Mouse (Mus musculus) bone marrow, adult 2 months (tissue): ENCODE results near the gene Adarb1.

Experiments used
- CTCF ChIP-seq: fragments of 200-500 bp; IDR thresholded peaks from 2 replicates; pipeline ENCODE4 v1.5.1; 2011; ENCODE audit warnings: low read length, control low read depth; ENCODE audit not compliant: control insufficient read depth, insufficient read depth
- POLR2A ChIP-seq: fragments of 200-500 bp; IDR thresholded peaks from 2 replicates; pipeline ENCODE4 v1.6.1; 2011; ENCODE audit warnings: low read depth, mild to moderate bottlenecking, control low read depth, low read length, borderline replicate concordance; ENCODE audit not compliant: control insufficient read depth

- TF ChIP-seq POLR2A (no peak), CTCF (no peak)
Observed at GRCm38 (mm10) chr10:77391072-77391471, 27.0 kb downstream of the Adarb1 start.
